Mouse (Mus musculus): ENCODE measurements at regions not wholly inside any gene's neighbourhood (a gene's known extent, or its start where the extent isn't known, plus 50 kb on each side); places are given as distances from the start of the nearest gene placed in this dataset.

DNA sequence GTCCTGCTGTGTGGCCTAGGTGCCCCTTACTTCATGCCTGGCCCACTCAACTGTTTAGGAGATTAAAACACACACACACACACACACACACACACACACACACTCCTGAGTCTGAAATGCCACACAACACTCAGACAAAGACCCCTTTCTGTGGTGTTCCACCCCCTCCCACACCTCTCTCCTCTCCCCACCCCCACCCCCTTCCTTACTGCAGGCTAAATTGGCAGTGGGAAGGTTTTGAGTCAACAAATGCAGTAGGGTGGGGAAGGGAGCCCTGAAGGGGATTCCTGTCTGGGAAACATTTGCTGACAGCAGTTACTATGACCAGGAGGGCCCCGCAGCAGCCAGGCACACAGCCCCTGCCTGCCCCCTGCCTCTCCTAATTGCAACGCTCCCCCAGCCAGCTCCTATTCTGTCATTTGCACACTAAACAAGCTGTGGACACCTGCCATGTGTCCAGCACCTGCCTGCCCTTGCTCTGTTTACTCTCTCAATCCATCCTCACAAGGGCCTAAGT is 69.5 kb downstream of the Ephb3 start:
- no peak for ATAC-seq (replicated peaks; ENCODE audit: low FRiP score, poor library complexity, severe bottlenecking)

DNA sequence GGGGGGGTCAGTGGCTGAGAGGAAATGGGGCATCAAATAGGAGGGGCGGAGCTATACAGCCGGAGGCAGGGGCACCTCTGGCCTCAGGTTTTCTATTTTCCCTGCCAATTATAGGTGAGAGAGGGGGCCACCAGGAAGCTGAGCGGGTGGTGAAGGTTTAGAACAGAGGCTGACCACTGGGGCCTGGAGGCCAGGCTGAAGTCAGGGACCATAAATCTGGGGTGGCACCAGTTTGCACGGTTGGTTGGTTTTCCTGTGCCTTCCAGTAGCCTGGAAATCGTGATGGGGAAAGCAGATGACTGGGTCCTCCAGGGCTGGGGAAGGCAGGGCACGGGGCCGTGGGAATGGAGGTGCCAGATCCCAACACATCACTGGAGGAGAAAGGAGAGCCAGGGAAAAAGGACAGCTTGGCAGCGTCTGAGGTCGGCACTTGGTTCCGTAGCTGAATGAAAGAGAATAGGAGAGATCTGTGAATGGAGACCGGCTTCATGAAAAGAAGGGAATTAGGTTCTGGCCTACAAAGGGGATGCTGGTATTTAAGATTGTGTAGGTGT is 73.3 kb downstream of the Ephb3 start:
- no peak for ATAC-seq (replicated peaks; ENCODE audit: low FRiP score, poor library complexity, severe bottlenecking)

DNA sequence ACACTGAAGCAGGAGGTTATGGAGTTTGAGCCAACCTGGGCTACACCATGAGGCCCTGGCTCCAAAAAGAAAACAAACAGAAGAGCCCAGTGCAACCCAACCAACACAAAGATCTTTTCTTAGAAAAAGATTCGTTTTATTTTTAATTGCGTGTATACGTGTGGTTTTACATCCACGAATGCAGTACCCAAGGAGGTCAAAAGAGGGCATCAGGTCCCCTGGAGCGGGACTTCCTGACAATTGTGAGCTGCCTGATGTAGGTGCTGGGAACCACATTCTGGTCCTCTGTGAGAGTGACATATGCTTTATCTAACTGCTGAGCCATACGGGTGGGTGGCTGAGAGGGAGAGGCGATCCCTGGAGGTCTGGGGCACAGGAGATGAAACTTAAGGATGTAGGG is 73.8 kb downstream of the Ephb3 start:
- no peak for ATAC-seq (replicated peaks; ENCODE audit: low FRiP score, poor library complexity, severe bottlenecking)

DNA sequence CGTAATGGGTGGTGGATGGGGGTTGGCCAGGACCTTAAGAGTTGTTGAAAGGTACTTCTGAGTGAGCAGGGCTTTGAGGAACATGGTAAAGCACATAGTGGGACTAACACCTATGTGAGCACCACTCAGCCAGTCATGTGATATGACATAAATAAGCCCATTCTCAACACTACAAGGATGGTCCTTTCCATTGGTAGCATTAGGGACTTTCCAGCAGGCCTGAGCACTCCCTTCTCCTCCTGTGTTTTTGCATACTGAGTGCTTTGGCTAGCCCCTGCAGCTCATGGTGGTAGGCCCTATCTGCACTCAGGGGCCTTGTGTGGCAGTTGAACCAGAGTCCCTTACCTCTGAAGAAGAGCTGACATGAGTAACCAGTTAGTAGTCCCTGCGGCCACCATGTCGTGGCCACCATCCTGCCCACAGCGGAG is 75.7 kb downstream of the Ephb3 start:
- ATAC-seq (replicated peaks; ENCODE audit: low FRiP score, poor library complexity, severe bottlenecking): no peak

DNA sequence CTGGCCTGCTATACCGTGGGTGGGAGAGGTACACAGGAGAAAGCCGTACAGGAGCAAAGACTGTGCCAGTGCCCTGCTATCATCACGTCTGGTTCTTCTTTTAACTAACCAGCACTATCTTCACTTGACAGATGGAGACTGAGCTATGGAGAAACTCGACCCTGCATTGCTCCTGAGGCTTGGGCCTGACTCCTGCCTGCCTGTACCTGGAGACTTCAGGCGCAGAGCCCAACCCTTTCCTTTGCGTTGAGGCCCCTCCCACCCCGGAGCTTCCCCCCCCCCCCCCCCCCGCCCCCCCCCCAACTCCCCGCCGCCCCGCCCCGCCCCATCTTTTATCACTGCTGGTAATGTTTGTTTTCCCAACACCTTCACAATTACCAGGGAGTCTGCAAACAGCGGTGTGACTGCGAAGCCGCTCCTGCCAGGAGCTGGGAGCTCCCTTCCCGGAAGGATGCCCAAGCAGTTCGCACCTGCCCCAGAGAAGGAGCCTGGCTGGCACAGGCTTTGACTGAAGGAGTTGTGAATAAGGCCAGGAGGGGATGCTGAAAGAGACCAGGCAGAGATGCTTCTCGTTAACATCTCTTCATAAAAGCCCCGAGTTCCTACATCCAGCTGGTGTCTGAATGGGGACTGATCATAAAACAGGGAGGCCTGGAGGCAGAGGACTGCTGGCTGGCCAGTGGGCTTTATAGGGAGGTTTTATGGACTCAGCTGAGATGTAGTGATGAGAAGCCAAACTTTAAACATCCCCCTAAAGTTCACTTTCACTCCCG is 77.6 kb downstream of the Ephb3 start:
- no peak for ATAC-seq (replicated peaks; ENCODE audit: low FRiP score, poor library complexity, severe bottlenecking)

DNA sequence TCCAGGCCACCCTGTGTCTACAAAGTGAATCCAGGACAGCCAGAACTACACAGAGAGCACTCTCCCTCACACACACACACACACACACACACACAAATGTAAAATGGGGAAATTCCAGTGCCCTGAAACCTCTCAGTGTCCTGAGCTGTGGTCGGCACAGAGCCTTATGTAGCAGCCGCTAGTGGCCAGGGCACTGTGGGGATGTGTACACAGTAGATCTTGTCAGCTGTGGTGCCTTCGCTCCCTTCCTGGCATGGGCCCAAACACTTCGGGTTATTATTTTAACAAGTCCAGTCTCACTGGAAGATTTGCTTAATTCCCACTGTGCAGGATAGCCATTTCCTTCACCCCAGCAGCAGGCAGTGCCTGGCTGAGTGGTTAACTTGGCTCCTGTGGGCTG is 81.5 kb downstream of the Ephb3 start:
- ATAC-seq (replicated peaks; ENCODE audit: low FRiP score, poor library complexity, severe bottlenecking): no peak

DNA sequence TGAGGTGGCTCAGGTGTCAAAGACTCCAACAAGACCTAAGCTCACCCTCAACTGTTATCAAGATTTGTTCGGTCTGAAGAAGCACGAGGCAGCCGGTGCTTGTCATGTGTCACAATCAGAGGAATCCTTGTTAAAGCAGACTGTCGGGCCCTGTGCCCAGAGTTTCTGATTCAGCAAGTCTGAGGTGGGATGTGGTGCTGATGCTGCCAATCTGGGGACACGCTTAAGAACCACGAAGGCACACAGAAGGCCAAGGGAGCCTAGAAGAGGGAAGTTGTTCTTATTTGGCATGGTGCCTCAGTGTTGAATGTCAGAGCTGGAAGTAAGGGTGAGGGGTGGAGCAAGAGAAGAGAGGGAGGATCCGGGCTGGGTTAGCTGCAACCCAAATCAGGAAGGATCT is 85.0 kb downstream of the Ephb3 start:
- no peak for ATAC-seq (replicated peaks; ENCODE audit: low FRiP score, poor library complexity, severe bottlenecking)

DNA sequence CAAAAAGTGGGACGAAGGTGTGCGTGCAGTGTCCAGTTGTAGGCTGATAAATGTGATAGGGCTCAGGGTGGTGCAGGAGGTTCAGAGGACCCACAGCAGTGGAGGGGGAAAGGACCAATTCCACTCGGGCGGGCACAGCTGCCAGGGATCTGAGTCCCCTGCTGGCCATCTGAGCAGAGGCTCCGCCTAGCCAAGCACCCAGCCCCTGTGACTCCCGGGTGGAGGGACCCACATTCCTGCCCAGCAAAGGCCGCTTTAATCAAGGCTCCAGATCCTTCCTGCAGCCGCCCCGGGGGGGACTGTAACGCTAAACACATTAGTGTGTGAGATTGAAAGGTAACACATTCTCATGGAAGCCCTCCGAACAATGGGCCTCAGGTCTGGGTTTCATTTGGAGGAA is 88.5 kb downstream of the Ephb3 start:
- no peak for ATAC-seq (replicated peaks; ENCODE audit: low FRiP score, poor library complexity, severe bottlenecking)

DNA sequence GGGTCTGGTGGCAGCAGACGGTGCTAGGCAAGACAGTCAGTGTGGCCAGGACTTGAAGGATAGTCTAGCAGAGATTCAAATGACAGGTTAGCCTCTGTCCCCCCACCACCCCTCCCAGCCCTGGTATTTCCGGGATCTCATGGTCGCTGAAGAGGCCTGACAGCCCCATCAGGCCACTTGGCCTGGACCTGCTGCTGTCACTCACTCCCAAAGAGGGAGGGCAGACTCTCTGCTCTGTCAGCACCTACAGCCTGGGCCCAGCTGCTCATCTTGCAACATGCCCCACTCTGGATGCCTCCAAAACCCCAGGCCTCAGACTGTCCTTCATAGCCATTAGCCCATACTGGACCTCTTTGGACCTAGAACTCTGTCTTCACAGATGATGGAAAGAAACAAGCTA is 89.0 kb downstream of the Ephb3 start:
- ATAC-seq (replicated peaks; ENCODE audit: low FRiP score, poor library complexity, severe bottlenecking): no peak

DNA sequence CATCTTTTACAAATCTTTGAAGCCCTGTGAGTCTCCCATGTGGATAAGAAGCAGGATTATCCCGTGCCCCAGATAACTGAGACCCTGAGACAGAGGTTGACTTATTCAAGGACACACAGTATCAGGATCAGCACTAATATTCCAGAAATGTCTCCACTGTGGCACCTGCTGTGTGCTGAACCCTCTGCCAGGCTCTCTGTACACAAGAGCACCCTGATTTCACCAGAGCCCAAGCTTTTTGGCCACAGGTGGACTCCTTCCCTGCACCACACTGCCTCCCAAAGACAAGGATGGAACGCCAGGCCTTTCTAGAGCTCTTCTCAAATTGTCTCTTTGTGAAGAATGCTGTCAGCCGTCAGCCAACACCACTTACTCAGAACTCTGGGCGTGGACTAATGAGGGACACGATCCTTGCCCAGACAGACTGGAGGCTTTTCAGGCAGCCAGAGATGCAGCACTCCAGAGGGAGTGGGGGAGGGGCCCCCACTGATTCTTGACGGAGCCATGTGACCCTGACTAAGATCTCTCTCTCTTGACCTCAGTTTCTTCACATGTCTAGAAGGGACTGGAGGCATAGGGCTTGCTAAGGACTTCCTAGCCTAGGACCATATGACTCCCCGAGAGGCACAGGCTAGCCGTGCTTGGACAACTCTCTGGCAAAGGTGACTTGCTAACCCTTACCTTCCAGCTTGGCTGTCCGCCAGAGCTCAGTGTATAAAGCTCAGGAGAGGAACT is 90.3 kb downstream of the Ephb3 start:
- no peak for ATAC-seq (replicated peaks; ENCODE audit: low FRiP score, poor library complexity, severe bottlenecking)

DNA sequence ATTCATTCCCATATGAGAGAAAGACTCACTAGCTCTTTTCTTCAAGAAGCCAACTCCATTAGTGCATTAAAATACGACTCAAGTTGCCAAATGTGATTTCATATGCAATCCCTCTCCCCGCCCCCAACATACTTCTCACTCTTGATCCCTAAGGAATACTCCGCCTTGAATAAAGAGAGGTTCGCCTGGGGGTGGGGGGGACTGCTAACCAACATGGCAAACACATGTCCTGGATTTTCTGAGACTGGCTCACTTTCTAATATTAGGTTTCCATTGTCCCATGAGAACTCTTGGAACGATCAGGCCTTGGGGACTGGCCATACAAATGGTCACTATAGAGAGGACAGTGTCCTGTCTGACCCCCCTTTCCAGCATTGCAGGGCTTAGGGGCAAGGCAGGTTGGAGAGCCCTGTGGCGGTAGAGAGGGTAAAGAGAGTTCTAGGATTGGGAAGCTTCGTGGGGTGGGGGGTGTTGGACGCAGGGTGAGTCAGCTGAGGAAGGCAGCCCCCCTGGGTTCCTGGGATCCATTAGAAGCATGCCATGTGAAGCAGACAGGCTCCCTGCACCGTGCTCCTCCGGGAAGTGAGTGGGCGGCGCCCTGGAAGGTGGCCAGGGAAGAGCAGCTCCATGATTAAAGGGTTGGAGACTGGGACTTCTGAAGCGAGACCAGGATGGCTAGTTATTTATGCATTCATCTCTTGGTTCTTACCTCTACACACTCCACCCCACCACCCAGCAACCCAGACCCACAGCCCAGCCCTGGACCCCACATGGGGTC is 91.6 kb downstream of the Ephb3 start:
- no peak for ATAC-seq (replicated peaks; ENCODE audit: low FRiP score, poor library complexity, severe bottlenecking)

DNA sequence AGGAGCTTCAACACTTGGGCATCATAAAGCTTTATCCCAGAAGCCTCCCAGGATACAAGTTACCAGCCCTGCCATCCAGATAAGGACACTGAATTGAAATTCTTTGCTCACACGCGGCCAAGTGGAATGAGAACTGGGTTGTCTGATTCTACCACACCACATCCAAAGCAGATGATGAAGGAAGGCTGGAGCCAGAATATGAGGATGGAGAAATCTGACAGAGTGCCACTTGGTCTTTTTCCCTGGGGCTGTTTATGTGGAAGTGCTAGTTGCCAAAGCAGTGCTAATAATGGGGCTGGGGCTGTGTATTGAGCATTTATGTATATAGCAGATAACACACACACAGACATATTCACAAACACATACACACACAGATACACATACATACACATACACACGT is 92.2 kb downstream of the Ephb3 start:
- ATAC-seq (replicated peaks; ENCODE audit: low FRiP score, poor library complexity, severe bottlenecking): no peak

DNA sequence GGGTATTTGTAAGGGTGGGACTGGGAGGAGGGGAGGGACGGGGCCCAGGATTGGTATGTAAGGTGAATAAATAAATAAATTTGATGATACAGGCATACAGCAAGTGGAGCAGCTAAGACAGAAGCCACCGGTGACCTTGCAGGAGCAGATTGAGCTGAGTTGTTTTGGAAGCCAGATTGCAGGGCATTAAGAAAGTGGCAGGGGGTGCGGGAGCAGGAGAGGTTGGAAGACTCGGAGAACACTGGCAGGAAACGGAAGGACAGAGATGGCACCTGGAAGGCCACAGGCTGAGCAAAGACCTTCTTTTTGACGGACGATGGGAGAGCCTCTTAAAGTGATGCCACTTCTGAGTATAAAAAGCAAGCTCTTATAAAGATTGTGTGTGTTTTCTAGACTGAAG is 94.3 kb downstream of the Ephb3 start:
- ATAC-seq (replicated peaks; ENCODE audit: low FRiP score, poor library complexity, severe bottlenecking): no peak

DNA sequence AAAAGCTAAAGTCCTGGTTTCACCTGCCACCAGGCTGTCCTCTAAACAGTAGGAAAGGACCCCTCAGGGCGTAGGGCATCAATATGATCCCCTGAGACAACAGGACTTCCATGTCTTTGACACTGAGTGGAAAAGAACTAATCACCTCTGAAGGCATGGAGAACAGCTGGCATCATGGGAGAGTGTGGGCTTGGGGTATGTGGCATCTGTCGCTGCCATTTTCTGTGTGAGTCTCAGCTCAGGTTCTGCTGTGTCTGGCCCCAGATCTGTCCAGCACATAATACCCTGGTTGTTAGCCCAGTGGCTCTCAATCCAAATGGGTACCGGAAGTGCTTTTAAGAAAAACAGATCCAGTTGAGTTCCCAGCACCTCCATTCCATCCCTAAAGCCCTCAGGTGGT is 101.3 kb downstream of the Ephb3 start:
- no peak for ATAC-seq (replicated peaks; ENCODE audit: low FRiP score, poor library complexity, severe bottlenecking)

DNA sequence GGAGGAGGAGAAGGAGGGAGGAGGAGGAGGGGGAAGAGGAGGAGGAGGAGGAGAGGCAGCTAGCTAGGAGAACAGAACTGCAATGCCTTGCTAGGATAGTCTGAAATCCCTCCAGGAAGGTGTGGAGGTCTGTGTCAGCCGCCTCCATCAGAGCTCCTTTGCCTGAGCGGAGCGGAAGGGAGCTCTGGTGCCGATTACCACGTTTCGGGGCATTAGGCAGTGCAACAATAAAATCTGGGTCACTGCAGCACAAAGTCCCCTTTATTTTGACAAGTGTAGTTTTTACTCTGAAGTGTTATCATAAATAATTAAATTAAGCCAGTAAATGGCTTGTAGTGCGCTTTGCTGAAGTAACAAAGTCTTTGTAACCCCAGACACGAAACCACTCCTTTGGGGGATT is 104.0 kb downstream of the Ephb3 start:
- no peak for ATAC-seq (replicated peaks; ENCODE audit: low FRiP score, poor library complexity, severe bottlenecking)

DNA sequence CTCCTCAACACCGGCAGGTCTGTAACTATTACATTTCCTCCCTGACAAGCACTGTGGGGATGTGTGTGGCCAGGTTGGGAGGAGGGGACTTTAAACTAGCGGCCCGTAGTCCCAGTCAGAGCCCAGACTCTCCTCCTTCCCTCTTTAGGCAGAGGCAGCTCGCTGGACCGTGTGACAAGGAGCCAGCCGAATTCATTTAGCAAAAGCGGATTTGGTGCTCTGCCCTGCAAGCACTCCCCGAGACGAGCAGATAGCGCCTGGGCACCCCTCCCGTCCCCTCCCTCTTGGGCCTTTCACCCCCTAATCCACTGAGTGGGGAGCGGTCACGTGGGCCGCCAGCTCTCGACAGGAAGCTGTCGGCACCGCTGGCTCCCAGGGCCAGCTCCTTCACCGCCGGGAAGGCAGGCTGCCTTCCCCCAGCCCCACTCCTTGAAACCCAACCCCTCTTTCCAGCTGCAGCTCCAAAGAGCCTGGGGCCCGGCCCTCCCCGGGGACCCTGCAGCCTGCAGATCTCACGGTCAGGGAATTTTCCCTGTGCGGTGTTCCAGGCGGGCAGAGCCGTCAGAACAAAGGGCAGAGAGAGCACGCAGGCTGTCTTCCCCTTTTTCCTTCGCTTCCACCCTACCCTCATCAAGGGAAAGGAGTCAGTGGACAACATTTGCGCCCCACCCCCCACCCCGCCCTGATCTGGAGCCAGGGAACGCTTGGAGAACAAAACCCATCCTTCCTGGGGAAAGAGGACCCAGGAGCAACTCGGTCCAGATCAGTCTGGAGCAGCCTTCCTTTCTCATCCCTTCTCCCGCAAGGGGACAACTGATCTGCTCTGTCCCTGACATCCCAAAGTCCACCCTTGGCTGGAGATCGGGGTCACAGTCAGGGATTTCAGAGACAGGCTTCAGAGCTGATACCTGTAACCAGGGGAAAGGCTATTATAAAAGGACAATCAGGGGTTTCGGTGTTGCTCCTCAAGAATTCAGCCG is 106.4 kb downstream of the Ephb3 start:
- 0 out of 2 replicates have a peak, but pooled peaks have one; percentile 28 for ATAC-seq (replicated peaks; ENCODE audit: low FRiP score, poor library complexity, severe bottlenecking)

DNA sequence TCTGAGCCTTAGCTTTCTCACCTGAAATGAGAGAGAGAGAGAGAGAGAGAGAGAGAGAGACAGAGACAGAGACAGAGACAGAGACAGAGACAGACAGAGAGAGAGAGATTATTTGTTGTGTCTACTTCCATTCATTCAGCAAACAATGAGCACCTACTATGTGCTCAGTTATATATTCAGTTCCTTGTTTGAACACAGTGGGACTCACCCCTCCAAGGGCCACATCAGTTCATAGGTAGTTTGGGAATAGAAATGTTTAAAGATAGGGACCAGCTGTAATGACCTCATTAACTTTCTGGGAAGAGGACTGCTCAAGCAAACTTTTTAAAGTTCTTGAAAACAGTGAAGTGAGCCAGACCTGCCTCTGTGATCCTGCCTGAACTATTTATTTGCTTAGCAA is 107.2 kb downstream of the Ephb3 start:
- no peak for ATAC-seq (replicated peaks; ENCODE audit: low FRiP score, poor library complexity, severe bottlenecking)

DNA sequence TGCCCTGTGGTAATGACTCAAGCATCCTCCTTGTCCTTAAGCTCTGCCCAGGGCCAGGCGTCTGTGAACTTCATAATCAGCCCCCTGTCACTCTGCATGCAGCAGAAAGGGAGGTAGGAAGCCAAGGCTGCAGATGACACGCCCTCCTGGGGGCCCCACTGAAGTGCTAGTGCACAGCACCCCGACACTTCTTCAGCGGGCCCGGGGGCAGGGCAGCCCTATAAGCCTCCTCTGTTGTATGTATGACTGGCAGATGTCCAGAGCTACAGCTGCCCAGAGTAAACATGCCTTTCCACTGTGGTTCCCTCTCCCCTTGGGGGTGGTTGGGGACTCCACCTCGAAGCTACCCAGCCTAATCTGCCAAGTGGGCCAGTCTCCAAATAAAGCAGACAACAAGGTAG is 107.2 kb upstream of the Vps8 start:
- no peak for ATAC-seq (replicated peaks; ENCODE audit: low FRiP score, poor library complexity, severe bottlenecking)

DNA sequence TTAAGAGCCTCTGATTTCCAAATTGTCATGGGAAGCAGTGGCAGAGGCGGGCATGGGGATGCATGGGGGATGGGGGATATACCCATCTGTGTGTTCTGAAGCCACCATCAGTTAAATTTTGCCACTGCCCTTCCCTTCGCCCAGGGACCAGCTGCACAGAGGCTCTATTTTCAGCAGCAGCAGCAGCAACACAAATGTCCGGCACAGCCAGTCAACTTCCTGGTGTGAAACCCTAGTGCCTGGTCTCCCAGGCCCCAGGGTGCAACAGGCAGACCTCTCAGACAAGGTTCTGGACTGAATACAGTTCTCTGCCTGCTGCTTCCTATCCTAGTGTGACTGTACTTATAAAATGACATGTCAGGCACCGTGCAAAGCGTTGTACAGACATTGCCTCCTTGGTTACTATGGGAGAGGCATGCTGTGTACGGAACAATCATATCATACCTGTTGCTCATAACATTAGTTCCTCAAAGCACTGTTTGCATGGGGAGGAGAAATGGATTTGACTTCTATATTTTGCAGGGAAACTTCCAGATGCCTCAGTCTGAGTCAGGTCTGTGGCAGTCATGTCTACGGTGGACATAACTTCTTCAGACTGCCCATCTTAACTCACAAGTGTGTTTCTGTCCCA is 104.8 kb upstream of the Vps8 start:
- no peak for ATAC-seq (replicated peaks; ENCODE audit: low FRiP score, poor library complexity, severe bottlenecking)
